Mouse (Mus musculus) E14TG2a.4 (cell line): ENCODE measurements at regions not wholly inside any gene's neighbourhood (a gene's known extent, or its start where the extent isn't known, plus 50 kb on each side); places are given as distances from the start of the nearest gene placed in this dataset.

ENCODE experiments used
- CTCF ChIP-seq: conservative IDR thresholded peaks from 2 replicates; pipeline ENCODE4 v1.5.1; 2014; ENCODE audit warnings: low read length
- NANOG ChIP-seq: IDR thresholded peaks from 2 replicates; pipeline ENCODE4 v1.6.1; 2014; ENCODE audit warnings: borderline replicate concordance, low read length, mixed read lengths
- POU5F1 ChIP-seq: IDR thresholded peaks from 2 replicates; pipeline ENCODE4 v1.6.1; 2014; ENCODE audit warnings: low read length, borderline replicate concordance

DNA sequence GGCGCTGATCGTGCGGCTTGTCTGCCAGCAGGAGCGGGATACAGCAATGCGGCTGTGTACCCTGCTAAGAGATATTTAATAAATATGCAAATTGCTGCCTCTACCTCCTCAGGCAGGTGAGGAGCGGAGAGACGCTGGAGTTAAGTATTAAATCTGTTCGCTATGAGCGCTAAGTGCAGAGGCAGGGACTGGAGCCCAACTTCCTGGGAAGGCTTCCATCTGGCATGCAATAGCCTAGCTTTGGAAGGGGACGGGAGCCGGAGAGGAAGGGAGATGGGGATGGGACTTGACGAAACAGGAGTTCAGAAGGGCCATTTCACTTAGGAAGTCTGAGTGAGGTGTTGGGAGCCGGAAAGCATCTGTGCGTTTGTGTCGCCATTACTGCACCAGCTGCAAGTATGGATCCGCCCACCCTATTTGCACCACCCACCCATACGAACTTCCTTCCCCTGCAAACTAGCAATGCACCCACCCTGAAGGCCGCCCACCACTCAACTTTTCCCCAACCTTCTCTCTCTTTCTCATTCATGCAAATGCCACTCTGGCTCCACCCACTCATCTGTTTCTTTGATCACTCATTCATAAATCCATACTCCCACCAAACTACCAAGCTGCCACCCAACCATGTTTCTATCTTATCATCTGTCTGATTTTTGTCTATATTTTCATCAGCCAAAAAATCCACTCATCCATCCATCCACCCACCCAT lies 51.5 kb upstream of the Igsf21 start:
- TF ChIP-seq CTCF (no peak), POU5F1 (no peak), NANOG (no peak)
